Mouse (Mus musculus) stomach, embryonic 14.5 days (tissue): ENCODE measurements around the gene Arl9. TPM values are rescaled to one million over a fixed set of nuclear protein-coding genes. Genes with fewer than 3 reads are reported as not detected.
"Not testable (repeated sequence)": the region's sequence is repeated elsewhere in the genome, so short reads cannot be mapped to it uniquely, and the experiment has no call there.

Source experiments
- ATAC-seq: fragments of 200-750 bp; cut with Nextera tagmentation; 2 replicates; pipeline ENCODE4 v1.8.0; 2017; ENCODE audit warnings: low read depth, moderate TSS enrichment; ENCODE audit not compliant: insufficient number of reproducible peaks, insufficient read depth, low FRiP score
- H3K27ac ChIP-seq: fragments of 300-500 bp; sonication (generic); 2 replicates; pipeline ENCODE4 v1.5.1; 2014; ENCODE audit warnings: mild to moderate bottlenecking, low read length, moderate library complexity, mixed read lengths
- H3K27me3 ChIP-seq: fragments of 300-500 bp; sonication (generic); 2 replicates; pipeline ENCODE4 v1.6.1; 2014; ENCODE audit warnings: low read length, control low read depth, mixed read lengths; ENCODE audit not compliant: control insufficient read depth, insufficient read depth
- H3K36me3 ChIP-seq: fragments of 300-500 bp; sonication (generic); 2 replicates; pipeline ENCODE4 v1.6.1; 2014; ENCODE audit warnings: mild to moderate bottlenecking, control low read depth, low read length, moderate library complexity, mixed read lengths; ENCODE audit not compliant: control insufficient read depth, insufficient read depth
- H3K4me1 ChIP-seq: fragments of 300-500 bp; sonication (generic); 2 replicates; pipeline ENCODE4 v1.6.1; 2014; ENCODE audit warnings: low read length, control low read depth, mixed read lengths; ENCODE audit not compliant: control insufficient read depth, insufficient read depth
- H3K4me2 ChIP-seq: fragments of 300-500 bp; sonication (generic); replicated peaks from 2 replicates; pipeline ENCODE4 v1.6.1; 2014; ENCODE audit warnings: low read depth, low read length, control low read depth
- H3K4me3 ChIP-seq: fragments of 300-500 bp; sonication (generic); 2 replicates; pipeline ENCODE4 v1.5.1; 2014; ENCODE audit warnings: low read depth, low read length, control low read depth
- H3K9ac ChIP-seq: fragments of 300-500 bp; sonication (generic); replicated peaks from 2 replicates; pipeline ENCODE4 v1.6.1; 2014; ENCODE audit warnings: low read depth, mild to moderate bottlenecking, control low read depth, low read length, moderate library complexity, mixed read lengths
- H3K9me3 ChIP-seq: fragments of 300-500 bp; sonication (generic); 2 replicates; pipeline ENCODE4 v1.6.1; 2016; ENCODE audit warnings: low read depth, low read length, control low read depth; ENCODE audit not compliant: control insufficient read depth
- WGBS: fragments of 180-500 bp; shearing (Covaris S2); extraction: QIAGEN DNeasy Blood & Tissue Kit; methylation state at CpG from one replicate; pipeline ENCODE4 v1.1.7; 2014; 5-methylcytosine and 5-hydroxymethylcytosine counted together
- polyA plus RNA-seq: library from polyadenylated mRNA; unstranded; fragments of >200 nt; fragmentation: Nextera tagmentation; extraction: Ambion mirVana; gene quantifications from 2 replicates; pipeline ENCODE4 v1.2.1, GENCODE M21; 2014

Gene Arl9
- polyA plus RNA-seq, 1 experiment from 2014 or later = not detected

DNA sequence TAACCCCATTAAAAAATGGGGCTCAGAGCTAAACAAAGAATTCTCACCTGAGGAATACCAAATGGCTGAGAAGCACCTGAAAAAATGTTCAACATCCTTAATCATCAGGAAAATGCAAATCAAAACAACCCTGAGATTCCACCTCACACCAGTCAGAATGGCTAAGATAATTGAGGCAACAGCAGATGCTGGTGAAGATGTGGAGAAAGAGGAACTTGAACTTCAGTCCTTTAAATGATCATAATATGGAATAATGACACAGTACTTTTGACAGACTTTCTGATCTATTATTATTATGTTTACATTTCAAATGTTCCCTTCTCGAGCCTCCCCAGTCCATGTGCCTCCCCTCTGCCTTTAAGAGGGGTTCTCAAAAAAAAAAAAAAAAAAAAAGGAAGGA is 32.7 kb upstream of the Arl9 start:
- H3K27me3 ChIP-seq, H3K27ac ChIP-seq, H3K4me2 ChIP-seq, H3K4me1 ChIP-seq, ATAC-seq, H3K4me3 ChIP-seq, H3K9me3 ChIP-seq, H3K9ac ChIP-seq: not testable (repeated sequence)
- WGBS = 38% methylated on average over 1 of the region's 1 CpGs
- H3K36me3 ChIP-seq = peaks cover 33% of the 10 kb centered on the region

DNA sequence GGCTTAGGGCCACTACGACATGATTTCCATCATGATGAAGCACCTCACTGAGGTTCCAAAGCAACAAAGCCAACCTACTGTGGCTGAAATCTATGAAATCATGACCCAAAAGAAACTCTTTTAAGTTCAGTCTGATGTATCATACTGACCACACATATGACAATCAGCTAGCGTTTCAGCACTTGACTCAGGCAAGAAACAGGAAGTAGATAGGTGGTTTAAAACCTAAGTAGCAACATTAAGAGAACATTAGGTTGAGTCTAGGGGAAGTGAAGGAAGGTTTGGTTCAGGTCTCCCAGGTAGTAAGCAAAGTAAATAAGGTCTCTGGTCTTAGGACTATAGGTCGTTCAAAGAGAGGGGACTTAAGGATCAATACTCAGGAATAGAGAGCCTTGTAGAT is 30.4 kb upstream of the Arl9 start:
- Histone ChIP-seq H3K27ac (no peak overlapping the region), H3K9me3 (no peaks in the 10 kb centered on the region), H3K9ac (peak overlapping the region; percentile 55; the same call in 1 of the 2 replicates), H3K4me3 (peak overlapping the region; percentile 89; the same call in 1 of the 2 replicates), H3K4me1 (peaks cover 5% of the 10 kb centered on the region; the same call in 1 of the 2 replicates), H3K27me3 (no peaks in the 10 kb centered on the region), H3K36me3 (peaks cover 22% of the 10 kb centered on the region), H3K4me2 (peak overlapping the region; percentile 77)
- 71% methylated on average over 3 of the region's 3 CpGs for WGBS
- ATAC-seq = no peak

DNA sequence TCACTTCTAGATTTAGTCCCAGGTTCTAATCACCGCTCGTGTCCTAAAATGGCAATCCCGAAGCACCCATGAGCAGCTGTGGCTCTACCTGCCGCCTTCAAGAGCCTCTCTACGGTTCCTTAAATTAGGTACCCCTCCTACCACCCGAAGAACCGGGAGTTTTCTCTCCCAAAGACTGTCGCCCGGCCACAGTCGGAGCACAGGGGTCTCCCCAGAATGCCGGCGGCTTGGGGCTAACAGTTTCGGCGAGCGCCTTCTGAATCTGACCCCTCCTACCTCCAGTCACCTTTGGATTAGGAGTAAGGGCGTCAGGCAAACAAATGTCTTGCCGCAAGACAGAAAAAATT is 29.7 kb upstream of the Arl9 start:
- Histone ChIP-seq H3K4me3 (peak overlapping the region; percentile 89), H3K36me3 (peaks cover 18% of the 10 kb centered on the region), H3K9me3 (no peaks in the 10 kb centered on the region), H3K9ac (peak overlapping the region; percentile 55), H3K27ac (no peak overlapping the region), H3K4me2 (peak overlapping the region; percentile 77), H3K27me3 (no peaks in the 10 kb centered on the region), H3K4me1 (peaks cover 5% of the 10 kb centered on the region; the same call in 1 of the 2 replicates)
- 0 out of 2 replicates have a peak, but pooled peaks have one; percentile 5 for ATAC-seq
- 2% methylated on average over 17 of the region's 17 CpGs for WGBS

DNA sequence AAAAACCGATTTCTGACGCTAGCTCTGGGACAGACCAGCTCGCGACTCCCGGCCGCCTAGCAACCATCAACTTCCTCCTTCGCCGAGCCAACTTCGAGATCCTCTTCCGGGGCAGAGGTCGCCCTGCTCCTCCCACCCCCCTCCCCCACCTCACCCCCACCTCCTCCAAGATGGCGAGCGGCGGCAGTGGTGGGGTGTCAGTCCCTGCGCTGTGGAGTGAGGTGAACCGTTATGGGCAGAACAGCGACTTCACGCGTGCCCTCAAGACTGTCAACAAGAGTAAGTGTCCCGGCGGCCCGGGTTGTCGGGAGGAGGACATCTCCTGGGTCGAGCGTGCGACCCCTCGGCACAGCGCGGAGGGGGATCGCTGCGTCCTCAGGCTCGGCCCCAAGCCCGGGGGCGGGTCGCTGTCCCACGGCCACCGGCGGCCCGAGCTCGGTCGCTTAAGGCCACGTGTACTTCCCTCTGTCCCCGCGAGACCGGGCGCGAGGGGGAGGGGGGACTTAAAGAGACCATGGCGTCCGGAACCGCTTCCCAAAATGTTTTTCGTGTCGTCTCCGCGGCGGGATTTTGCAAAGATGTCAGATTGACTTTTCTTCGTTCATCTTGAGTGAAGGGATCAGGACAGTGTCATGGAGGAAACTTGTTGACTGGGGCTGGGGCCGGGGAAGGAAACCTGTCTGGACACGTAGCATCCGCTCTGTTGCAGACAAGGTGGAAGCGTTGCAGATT is 29.1 kb upstream of the Arl9 start, which contains the start of gene Srp72:
Gene Srp72 (plus strand): TSS at position 130 of the 732 bp plus-strand sequence.
- Histone ChIP-seq H3K4me2 (peak within 1 kb of the TSS; percentile 77), H3K27ac (peak within 1 kb of the TSS; percentile 84), H3K9ac (peak within 1 kb of the TSS; percentile 85), H3K4me3 (peak within 1 kb of the TSS; percentile 89), H3K9me3 (no peaks in the 10 kb centered on the region), H3K4me1 (peaks cover 5% of the 10 kb centered on the region; the same call in 1 of the 2 replicates), H3K27me3 (no peaks in the 10 kb centered on the region), H3K36me3 (peaks cover 18% of the 10 kb centered on the region)
- peak; percentile 94 for ATAC-seq
- under 1% methylated on average over 60 of the region's 60 CpGs for WGBS

DNA sequence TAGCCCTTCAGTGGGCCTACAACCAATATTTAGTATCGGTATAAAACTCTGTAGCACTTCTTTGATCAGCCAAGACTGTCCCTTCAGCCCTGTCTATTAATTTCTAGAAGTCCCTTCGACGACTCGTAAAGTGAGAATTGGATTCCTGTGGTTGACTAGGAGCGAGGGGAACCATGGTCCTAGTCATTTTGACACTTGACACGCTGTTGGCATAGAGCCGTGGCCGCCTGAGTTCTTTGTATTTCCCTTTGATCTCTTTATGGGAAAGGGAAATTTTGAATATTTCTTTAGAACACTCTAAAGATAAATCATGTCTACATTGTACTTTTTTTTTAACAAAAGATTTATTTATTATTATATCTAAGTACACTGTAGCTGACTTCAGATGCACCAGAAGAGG is 28.1 kb upstream of the Arl9 start:
- 87% methylated on average over 8 of the region's 8 CpGs for WGBS
- H3K4me3 ChIP-seq = peak overlapping the region; percentile 89
- H3K9ac ChIP-seq = no peak overlapping the region
- no peaks in the 10 kb centered on the region for H3K27me3 ChIP-seq
- no peaks in the 10 kb centered on the region for H3K9me3 ChIP-seq
- peaks cover 5% of the 10 kb centered on the region; the same call in 1 of the 2 replicates for H3K4me1 ChIP-seq
- H3K4me2 ChIP-seq = peak overlapping the region; percentile 66
- H3K36me3 ChIP-seq = peaks cover 20% of the 10 kb centered on the region
- no peak overlapping the region for H3K27ac ChIP-seq
- ATAC-seq = no peak

DNA sequence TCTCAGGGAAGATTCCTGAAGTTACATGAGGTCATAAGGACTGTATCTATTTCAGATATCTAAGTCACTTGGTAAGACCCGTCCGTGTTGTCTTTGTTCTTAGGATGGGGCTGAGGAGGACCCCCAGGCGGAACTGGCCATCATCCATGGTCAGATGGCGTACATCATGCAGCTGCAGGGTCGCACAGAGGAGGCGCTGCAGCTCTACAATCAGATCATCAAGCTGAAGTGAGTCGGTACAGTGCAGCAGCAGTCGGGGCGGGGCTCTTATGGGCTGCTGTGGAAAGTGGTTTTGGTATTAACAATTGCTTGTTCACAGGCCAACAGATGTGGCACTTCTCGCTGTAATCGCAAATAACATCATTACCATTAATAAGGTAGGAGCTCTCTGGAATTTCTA is 19.8 kb upstream of the Arl9 start:
- Histone ChIP-seq H3K4me3 (no peak overlapping the region), H3K27me3 (no peaks in the 10 kb centered on the region), H3K9ac (no peak overlapping the region), H3K4me1 (no peaks in the 10 kb centered on the region), H3K36me3 (peaks cover 61% of the 10 kb centered on the region), H3K9me3 (no peaks in the 10 kb centered on the region), H3K27ac (no peak overlapping the region), H3K4me2 (no peak overlapping the region)
- 90% methylated on average over 11 of the region's 11 CpGs for WGBS
- ATAC-seq = no peak

DNA sequence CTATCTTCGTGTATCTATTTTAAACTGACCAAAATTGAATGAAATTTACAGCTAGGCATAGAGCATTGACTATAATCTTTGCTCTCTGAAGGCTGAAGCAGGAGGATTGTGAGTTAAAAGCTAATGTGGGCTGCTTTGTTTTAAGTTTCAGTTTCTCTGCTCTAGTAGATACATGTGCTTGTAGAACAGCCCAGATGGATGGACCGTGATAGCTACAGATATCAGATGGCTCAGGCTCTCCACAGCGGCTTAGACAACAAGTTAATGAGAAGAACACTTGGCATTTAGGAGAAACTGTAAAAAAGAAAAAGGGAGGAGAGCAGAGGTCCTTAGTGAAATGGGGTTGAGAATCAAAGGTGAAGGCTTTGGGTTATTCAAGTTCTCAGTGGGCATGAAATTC is 13.1 kb upstream of the Arl9 start:
- ATAC-seq = no peak
- Histone ChIP-seq H3K4me2 (no peak overlapping the region), H3K27ac (no peak overlapping the region), H3K9ac (no peak overlapping the region), H3K4me1 (no peaks in the 10 kb centered on the region), H3K4me3 (no peak overlapping the region), H3K9me3 (no peaks in the 10 kb centered on the region), H3K36me3 (peaks cover 67% of the 10 kb centered on the region), H3K27me3 (no peaks in the 10 kb centered on the region)
- 88% methylated on average over 3 of the region's 3 CpGs for whole genome bisulfite sequencing

DNA sequence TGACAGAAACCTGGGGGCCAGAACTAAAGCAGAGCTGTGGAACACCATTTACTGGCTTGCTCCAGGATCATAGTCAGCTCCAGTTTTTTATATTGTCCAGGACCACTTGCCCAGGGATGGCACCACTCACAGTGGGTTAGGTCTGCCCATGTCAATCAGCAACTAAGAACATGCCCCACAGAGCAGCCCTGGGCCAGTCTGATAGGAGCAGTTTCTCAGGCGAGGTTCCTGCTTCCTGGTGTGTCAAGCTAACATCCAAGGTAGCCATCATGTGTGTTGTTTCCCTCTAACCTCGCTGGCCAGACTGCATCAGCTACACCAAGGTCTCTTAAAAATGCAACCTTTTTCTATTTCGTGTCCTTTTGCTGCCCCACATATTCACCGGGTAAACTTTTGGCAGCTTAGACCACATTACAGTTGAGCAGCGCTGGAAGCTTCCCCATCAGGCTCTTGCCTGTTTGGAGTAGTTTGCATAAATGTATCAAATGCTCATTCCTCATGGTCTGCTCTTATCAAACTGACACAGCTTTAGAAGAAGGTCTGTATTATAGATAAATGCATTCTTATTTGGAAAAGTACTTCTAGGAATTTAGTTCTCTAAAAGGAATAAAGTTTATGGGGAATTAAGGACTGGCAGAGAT is 10.6 kb upstream of the Arl9 start:
- no peak overlapping the region for H3K27ac ChIP-seq
- no peak overlapping the region for H3K9ac ChIP-seq
- H3K36me3 ChIP-seq = peaks cover 72% of the 10 kb centered on the region
- no peak overlapping the region for H3K4me2 ChIP-seq
- no peaks in the 10 kb centered on the region for H3K9me3 ChIP-seq
- H3K27me3 ChIP-seq = no peaks in the 10 kb centered on the region
- H3K4me1 ChIP-seq = no peaks in the 10 kb centered on the region
- WGBS = 93% methylated on average over 5 of the region's 5 CpGs
- H3K4me3 ChIP-seq = no peak overlapping the region
- ATAC-seq = no peak
